Mouse (Mus musculus) testis, adult 2 months (tissue): ENCODE results near the gene Draxin.

Experiments used
- CTCF ChIP-seq: fragments of 200-500 bp; IDR thresholded peaks from 2 replicates; pipeline ENCODE4 v1.5.1; 2012; ENCODE audit warnings: low read depth, mild to moderate bottlenecking, inconsistent platforms, low read length, moderate library complexity; ENCODE audit not compliant: control insufficient read depth, insufficient read depth, insufficient replicate concordance
- POLR2A ChIP-seq: fragments of 200-500 bp; IDR thresholded peaks from 2 replicates; pipeline ENCODE4 v1.6.1; 2012; ENCODE audit warnings: low read depth, mild to moderate bottlenecking, inconsistent platforms, low read length, moderate library complexity; ENCODE audit not compliant: control insufficient read depth

GRCm38 (mm10) chr4:148121982-148122693, 8.4 kb downstream of the Draxin start:
- no peak for TF ChIP-seq CTCF
- no peak for TF ChIP-seq POLR2A
